Mouse (Mus musculus): ENCODE results near the gene Necap2. TPM values are rescaled to one million over a fixed set of nuclear protein-coding genes. Genes with fewer than 3 reads are reported as not detected.

Gene Necap2
- polyA plus RNA-seq, 1 experiment, result 85.6 TPM

GRCm38 (mm10) chr4:141072502-141072901, 5.7 kb downstream of the Necap2 start:
- Histone ChIP-seq H3K36me3 (ENCODE audit: control insufficient read depth, insufficient read depth) (peaks cover 25% of the 10 kb centered on the region), H3K4me2 (ENCODE audit: low read depth) (no peak overlapping the region), H3ac (ENCODE audit: control insufficient read depth, insufficient read length) (no peak overlapping the region)

GRCm38 (mm10) chr4:141069731-141070130, 8.4 kb downstream of the Necap2 start:
- peaks cover 32% of the 10 kb centered on the region for H3K36me3 ChIP-seq (ENCODE audit: control insufficient read depth, insufficient read depth)
- TF ChIP-seq TCF12 (IDR thresholded peaks at IDR 0.05; ENCODE audit: insufficient read depth, poor library complexity, severe bottlenecking) (no peak), MYOG (IDR thresholded peaks at IDR 0.05; ENCODE audit: control insufficient read depth in 1 of 3, insufficient read depth in 1 of 3, insufficient read length in 2 of 3, low read depth in 2 of 3) (no peak), POLR2A (IDR thresholded peaks at IDR 0.05; ENCODE audit: insufficient read length, low read depth) (no peak), SRF (IDR thresholded peaks at IDR 0.05; ENCODE audit: control insufficient read depth, insufficient read length, low read depth) (no peak), MYOD1 (IDR thresholded peaks at IDR 0.05; ENCODE audit: control insufficient read depth in 1 of 3, insufficient read length in 2 of 3, low read depth in 2 of 3) (no peak)
- H3K4me2 ChIP-seq (ENCODE audit: low read depth), result no peak overlapping the region

More at GRCm38 (mm10) chr4:141072502-141072901, 5.7 kb downstream of the Necap2 start:
- no peak overlapping the region for H3K4me3 ChIP-seq
- peaks cover 51% of the 10 kb centered on the region for H3K79me2 ChIP-seq (ENCODE audit: control insufficient read depth, insufficient read depth)
- TF ChIP-seq MYOD1 (IDR thresholded peaks at IDR 0.05; ENCODE audit: control insufficient read depth in 1 of 3, insufficient read length in 2 of 3, low read depth in 2 of 3) (peak in 2 of 3 experiments; percentile 24 to 48), POLR2A (IDR thresholded peaks at IDR 0.05; ENCODE audit: insufficient read length, low read depth) (no peak)
- no peaks in the 10 kb centered on the region for H3K27me3 ChIP-seq (ENCODE audit: control insufficient read depth, insufficient read depth, insufficient read length)

GRCm38 (mm10) chr4:141068655-141069054, 9.5 kb downstream of the Necap2 start:
- Histone ChIP-seq H3K4me2 (ENCODE audit: low read depth) (no peak overlapping the region), H3K36me3 (ENCODE audit: control insufficient read depth, insufficient read depth) (peaks cover 32% of the 10 kb centered on the region), H3K79me2 (ENCODE audit: control insufficient read depth, insufficient read depth) (peaks cover 15% of the 10 kb centered on the region), H3ac (ENCODE audit: control insufficient read depth, insufficient read length) (no peak overlapping the region), H3K27me3 (ENCODE audit: control insufficient read depth, insufficient read depth, insufficient read length) (no peaks in the 10 kb centered on the region), H3K4me3 (no peak overlapping the region)
- TF ChIP-seq MAX (IDR thresholded peaks at IDR 0.05; ENCODE audit: low read depth) (no peak), E2F4 (IDR thresholded peaks at IDR 0.05; ENCODE audit: insufficient read depth) (no peak), USF1 (IDR thresholded peaks at IDR 0.05; ENCODE audit: low read depth) (no peak), MYOG (IDR thresholded peaks at IDR 0.05; ENCODE audit: control insufficient read depth in 1 of 3, insufficient read depth in 1 of 3, insufficient read length in 2 of 3, low read depth in 2 of 3) (no peak), MYOD1 (IDR thresholded peaks at IDR 0.05; ENCODE audit: control insufficient read depth in 1 of 3, insufficient read length in 2 of 3, low read depth in 2 of 3) (no peak), REST (IDR thresholded peaks at IDR 0.05; ENCODE audit: insufficient read depth, insufficient read length) (no peak), TCF3 (IDR thresholded peaks at IDR 0.05; ENCODE audit: insufficient read length, low read depth) (no peak), POLR2AphosphoS2 (IDR thresholded peaks at IDR 0.05; ENCODE audit: insufficient read length, low read depth) (no peak), TCF12 (IDR thresholded peaks at IDR 0.05; ENCODE audit: insufficient read depth, poor library complexity, severe bottlenecking) (no peak), SRF (IDR thresholded peaks at IDR 0.05; ENCODE audit: control insufficient read depth, insufficient read length, low read depth) (no peak), CEBPB (IDR thresholded peaks at IDR 0.05; ENCODE audit: insufficient read depth, poor library complexity, severe bottlenecking) (no peak), POLR2A (IDR thresholded peaks at IDR 0.05; ENCODE audit: insufficient read length, low read depth) (no peak)

More at GRCm38 (mm10) chr4:141069731-141070130, 8.4 kb downstream of the Necap2 start:
- Histone ChIP-seq H3K27me3 (ENCODE audit: control insufficient read depth, insufficient read depth, insufficient read length) (no peaks in the 10 kb centered on the region), H3K4me3 (no peak overlapping the region), H3K79me2 (ENCODE audit: control insufficient read depth, insufficient read depth) (peaks cover 23% of the 10 kb centered on the region), H3ac (ENCODE audit: control insufficient read depth, insufficient read length) (no peak overlapping the region)

GRCm38 (mm10) chr4:141067516-141068046, 10.6 kb downstream of the Necap2 start:
- Histone ChIP-seq H3K4me2 (ENCODE audit: low read depth) (no peak overlapping the region), H3K4me3 (no peak overlapping the region), H3ac (ENCODE audit: control insufficient read depth, insufficient read length) (no peak overlapping the region), H3K79me2 (ENCODE audit: control insufficient read depth, insufficient read depth) (peaks cover 10% of the 10 kb centered on the region), H3K36me3 (ENCODE audit: control insufficient read depth, insufficient read depth) (peaks cover 32% of the 10 kb centered on the region), H3K27me3 (ENCODE audit: control insufficient read depth, insufficient read depth, insufficient read length) (no peaks in the 10 kb centered on the region)
- TF ChIP-seq E2F4 (IDR thresholded peaks at IDR 0.05; ENCODE audit: insufficient read depth), result no peak
- no peak for TF ChIP-seq CEBPB (IDR thresholded peaks at IDR 0.05; ENCODE audit: insufficient read depth, poor library complexity, severe bottlenecking)
- no peak for TF ChIP-seq SRF (IDR thresholded peaks at IDR 0.05; ENCODE audit: control insufficient read depth, insufficient read length, low read depth)
- no peak for TF ChIP-seq USF1 (IDR thresholded peaks at IDR 0.05; ENCODE audit: low read depth)
- TF ChIP-seq POLR2AphosphoS2 (IDR thresholded peaks at IDR 0.05; ENCODE audit: insufficient read length, low read depth), result no peak
- no peak for TF ChIP-seq MYOD1 (IDR thresholded peaks at IDR 0.05; ENCODE audit: control insufficient read depth in 1 of 3, insufficient read length in 2 of 3, low read depth in 2 of 3)
- no peak for TF ChIP-seq TCF12 (IDR thresholded peaks at IDR 0.05; ENCODE audit: insufficient read depth, poor library complexity, severe bottlenecking)
- TF ChIP-seq REST (IDR thresholded peaks at IDR 0.05; ENCODE audit: insufficient read depth, insufficient read length), result no peak
- no peak for TF ChIP-seq TCF3 (IDR thresholded peaks at IDR 0.05; ENCODE audit: insufficient read length, low read depth)
- no peak for TF ChIP-seq POLR2A (IDR thresholded peaks at IDR 0.05; ENCODE audit: insufficient read length, low read depth)
- TF ChIP-seq MAX (IDR thresholded peaks at IDR 0.05; ENCODE audit: low read depth), result no peak
- no peak for TF ChIP-seq MYOG (IDR thresholded peaks at IDR 0.05; ENCODE audit: control insufficient read depth in 1 of 3, insufficient read depth in 1 of 3, insufficient read length in 2 of 3, low read depth in 2 of 3)
